Mouse (Mus musculus): Measurements from ENCODE around the gene Aimp2.

The Aimp2 gene

DNA sequence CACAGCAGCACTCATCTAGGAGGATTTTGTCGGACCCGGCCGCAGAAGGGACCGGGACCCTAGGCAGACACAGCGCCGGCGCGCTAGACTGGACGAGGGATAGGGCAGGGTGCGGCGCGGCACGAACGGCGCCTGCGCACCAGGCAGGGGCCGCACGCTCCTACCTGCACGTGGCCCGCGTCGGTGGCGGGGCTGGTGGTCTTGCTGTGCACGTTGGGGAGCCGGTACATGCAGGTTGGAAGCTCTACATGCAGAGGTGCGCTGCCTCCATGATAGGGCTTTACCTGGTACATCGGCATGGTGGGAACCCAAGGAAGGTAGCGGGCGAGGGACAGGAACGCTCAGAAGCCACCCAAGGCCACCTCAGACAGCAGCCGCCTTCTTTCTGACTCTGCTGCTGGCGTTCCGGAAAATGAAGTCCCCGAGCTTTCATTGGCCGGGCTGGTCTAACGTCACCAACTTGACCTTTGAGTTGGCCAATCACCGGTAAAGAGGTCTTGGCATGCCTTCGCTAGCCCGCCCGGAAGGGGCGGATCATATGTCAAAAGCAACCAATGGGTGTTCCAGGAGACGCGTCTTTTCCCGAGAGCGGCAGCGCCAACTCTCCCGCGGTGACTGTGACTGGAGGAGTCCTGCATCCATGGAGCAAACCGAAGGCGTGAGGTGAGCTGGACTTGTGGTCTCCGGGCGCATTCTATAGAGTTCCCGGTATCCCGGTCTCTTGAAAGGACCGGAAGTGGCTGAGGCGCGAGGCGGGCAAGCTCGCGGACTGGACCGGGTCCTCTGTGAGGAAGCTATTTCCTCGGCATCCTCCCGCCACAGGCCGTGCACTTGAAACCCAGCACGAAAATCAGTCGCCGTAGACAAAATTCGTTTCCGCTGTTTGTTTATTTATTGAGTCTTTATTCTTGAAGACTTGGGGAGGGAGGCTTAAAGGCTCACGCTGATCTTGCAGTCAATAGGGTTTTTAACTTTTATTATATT, at the start of gene Aimp2, which contains the start of gene Pms2:
Aimp2 (minus strand) TSS at position 431 of the 984 bp plus-strand sequence.
Pms2 (plus strand) TSS at position 548 of the 984 bp plus-strand sequence.
- DNase-seq (ENCODE audit: low spot score in 2 of 2): peak; percentile 88 to 97

DNA sequence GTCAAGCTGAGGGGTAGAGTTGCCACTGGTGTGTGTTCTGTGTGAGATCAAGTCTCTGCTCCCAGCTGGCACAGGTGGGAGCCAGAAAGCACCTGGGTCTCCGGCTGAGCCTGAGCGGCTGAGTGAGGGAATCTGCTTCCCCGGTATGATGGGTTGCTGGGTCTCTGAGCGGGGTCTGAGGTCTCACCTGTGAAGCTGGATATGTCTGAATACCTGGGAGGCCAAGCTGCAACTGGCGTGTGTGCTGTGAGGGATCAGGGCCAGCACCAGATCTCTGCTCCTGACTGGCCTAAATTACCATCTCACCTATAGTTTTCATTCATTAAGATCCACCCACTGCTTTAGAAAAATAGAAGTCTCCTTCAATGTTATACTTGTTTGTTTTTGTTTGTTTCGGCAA, 47.5 kb upstream of the Aimp2 start:
- DNase-seq (ENCODE audit: low spot score in 2 of 2): no peak

DNA sequence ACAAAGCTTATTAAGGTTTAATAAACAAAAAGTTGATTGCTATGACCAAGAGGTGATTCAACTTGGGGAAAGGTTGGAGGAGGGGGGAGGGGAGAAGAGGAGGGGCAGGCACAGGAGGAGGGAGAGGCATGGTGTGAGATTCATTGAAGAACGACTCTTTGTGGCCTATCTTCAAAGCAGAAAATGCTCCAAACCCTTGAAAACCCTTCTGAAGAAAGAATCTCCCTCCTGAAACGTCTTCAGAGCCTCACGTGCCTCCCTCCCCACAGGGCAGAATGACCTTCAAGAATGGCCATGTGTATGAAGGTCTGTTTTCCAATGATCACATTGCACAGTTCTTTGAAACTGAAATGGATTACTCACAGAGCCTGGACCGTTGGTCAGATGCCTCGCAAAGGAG, 40.4 kb upstream of the Aimp2 start:
- DNase-seq (ENCODE audit: low spot score in 2 of 2): no peak

- DNase-seq (ENCODE audit: low spot score in 2 of 2): no peak
These were observed 38.7 kb upstream of the Aimp2 start for GRCm38 (mm10) chr5:143948361-143948760.

DNA sequence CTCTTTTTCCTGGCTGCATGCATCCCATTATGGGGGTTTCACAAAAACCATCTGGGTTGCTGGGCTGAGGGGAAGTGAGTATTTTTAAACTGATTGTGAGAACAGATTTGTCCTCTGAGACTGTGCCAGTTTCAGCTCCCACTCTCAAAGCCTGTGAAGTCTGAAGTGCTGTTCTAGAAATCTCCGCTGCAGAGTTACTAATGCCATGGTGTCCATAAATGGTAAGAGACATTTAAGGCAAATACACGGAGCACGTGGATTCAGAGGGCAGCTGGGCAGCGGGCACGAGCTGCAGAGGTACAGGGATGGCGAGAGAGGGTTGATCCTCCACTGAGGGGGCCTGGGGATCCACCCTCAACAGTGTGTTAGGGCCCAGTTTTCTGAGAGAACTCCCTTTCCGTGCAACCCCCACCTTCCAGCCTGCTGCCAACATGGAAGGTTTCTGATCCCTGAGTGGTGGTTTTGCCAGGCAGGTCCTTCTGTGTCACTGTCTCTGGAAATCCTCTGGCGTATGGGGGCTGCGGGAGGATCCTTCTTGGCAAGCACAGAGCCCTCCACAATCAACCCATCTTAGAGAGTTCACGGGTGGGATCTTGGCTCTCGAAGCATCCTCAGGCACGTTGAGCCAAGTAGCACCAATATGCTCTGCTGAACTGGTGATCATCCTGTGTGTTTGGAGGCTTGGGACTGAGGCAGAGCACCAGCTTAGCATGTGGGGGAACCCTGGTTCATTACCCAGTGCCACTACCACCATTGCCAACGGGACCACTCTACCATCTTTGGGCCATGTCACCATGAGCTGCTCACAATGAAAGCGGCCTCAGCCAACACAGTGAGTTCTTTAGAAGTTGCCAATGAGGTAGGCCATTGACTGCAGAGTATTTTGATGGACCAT, 33.8 kb upstream of the Aimp2 start:
- DNase-seq (ENCODE audit: low spot score in 2 of 2): no peak

- no peak for DNase-seq (ENCODE audit: low spot score in 2 of 2)
These were observed 31.9 kb upstream of the Aimp2 start for GRCm38 (mm10) chr5:143941588-143941987.

DNA sequence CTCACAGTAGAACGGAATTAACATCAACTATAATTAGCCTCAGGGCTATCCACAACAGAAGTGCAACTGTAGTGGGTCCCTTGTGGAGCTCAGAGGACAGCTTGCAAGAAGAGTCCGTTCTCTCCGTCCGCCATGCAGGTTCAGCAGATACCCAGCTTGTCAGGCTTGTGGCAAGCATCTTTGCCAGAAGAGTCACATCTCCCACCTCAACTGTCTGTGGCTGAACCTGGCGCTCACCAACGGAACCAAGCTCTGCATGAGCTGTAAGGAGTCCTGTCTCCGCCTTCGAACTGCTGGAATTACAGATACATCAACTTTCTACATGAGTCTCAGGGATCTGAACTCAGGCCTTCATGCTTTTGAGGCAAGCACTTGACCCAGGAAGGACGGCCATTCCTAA, 26.5 kb upstream of the Aimp2 start:
- no peak for DNase-seq (ENCODE audit: low spot score in 2 of 2)

GRCm38 (mm10) chr5:143933875-143934274, 24.2 kb upstream of the Aimp2 start:
- DNase-seq (ENCODE audit: low spot score in 2 of 2): no peak

DNA sequence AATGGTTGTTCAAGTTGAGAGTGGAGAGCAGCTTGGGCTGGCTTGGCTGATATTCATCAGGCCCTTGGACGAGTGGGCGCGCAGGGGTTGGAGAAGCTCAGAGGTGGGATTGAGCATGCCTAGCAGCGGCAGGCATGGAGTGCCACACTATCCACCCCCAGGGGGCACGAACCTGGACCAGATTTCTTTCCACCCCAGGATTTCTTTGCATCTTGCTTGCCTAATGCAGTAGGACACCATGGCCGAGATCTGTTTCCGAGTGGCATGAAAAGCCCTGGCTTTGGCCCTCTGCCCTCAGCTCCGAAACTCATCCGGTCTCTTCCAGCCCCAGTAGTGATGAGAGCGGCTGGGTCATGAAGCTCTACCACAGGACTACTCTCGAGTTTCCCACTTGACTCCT, 23.8 kb upstream of the Aimp2 start:
- DNase-seq (ENCODE audit: low spot score in 2 of 2): no peak

GRCm38 (mm10) chr5:143932831-143933230, 23.2 kb upstream of the Aimp2 start, which contains the start of gene Rsph10b:
TSS of gene Rsph10b (plus strand) at chr5:143933035.
- no peak for DNase-seq (ENCODE audit: low spot score in 2 of 2)

GRCm38 (mm10) chr5:143931863-143932580, 22.4 kb upstream of the Aimp2 start:
- no peak for DNase-seq (ENCODE audit: low spot score in 2 of 2)

DNA sequence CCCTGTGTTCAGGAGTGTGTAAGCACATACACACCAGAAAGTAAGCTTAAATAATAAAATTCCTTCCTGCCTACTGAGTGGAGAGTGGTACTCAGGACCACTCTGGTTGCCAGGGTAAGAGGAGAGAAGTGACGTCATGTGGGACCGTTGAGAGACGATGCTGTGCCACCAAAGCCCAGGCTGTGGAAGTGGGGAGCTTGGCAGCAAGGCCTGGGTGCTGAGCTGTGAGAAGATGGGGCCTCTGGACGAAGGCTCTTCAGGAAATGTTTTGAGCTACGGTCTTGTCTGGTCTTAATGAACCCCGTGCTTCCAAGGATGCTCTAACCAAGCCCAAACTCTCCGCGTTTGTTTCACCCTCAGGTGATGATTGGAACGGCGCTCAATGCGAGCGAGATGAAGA, 21.0 kb upstream of the Aimp2 start:
- no peak for DNase-seq (ENCODE audit: low spot score in 2 of 2)

GRCm38 (mm10) chr5:143929291-143929690, 19.6 kb upstream of the Aimp2 start:
- DNase-seq (ENCODE audit: low spot score in 2 of 2): no peak

- DNase-seq (ENCODE audit: low spot score in 2 of 2): no peak
These were observed 18.2 kb upstream of the Aimp2 start, which contains the start of gene Gm42421 for GRCm38 (mm10) chr5:143927875-143928274. TSS of gene Gm42421 (plus strand) at chr5:143928175.

- DNase-seq (ENCODE audit: low spot score in 2 of 2): no peak
These were observed 15.3 kb upstream of the Aimp2 start for GRCm38 (mm10) chr5:143924781-143925452.

DNA sequence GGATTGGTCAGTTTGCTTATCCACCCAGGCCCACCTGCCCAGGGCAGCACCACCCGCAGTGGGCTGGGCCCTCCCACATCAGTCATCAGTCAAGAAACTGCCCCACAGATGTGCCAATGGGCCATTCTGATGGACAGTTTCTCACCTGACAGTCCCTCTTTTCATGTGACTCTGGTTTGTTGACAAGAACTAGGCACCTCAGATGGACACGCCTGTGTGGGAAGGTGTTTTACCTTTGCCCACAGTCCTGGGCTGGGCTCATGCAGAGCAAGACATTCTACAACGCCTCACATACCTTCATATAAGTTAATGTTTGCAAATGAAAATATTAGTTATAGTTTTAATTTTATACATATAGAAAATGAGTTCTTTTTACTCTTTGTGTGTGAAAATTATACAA, 8.5 kb upstream of the Aimp2 start:
- no peak for DNase-seq (ENCODE audit: low spot score in 2 of 2)

DNA sequence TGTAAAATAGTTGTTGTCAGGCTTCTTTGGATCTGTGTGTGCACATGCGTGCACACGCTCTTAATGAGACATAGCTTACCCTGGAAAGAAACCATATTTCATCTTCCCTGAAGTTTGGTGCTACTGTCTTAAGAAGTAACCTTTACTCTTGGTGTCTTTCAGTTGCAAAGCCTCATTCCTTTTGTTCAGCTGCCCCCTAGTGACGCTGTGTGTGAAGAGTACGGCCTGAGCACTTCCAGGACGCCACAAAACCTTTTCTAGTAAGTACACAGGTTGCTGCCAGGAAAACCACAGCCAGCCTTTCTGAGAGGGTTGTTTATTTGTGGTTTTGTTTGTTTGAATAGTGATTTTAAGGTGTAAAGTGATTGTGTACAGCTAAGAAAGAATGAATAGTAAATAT, 7.8 kb upstream of the Aimp2 start:
- DNase-seq (ENCODE audit: low spot score in 2 of 2): peak; percentile 38 to 42

GRCm38 (mm10) chr5:143916221-143916620, 6.6 kb upstream of the Aimp2 start:
- DNase-seq (ENCODE audit: low spot score in 2 of 2): no peak

GRCm38 (mm10) chr5:143908926-143909325, 721 bp downstream of the Aimp2 start:
- DNase-seq (ENCODE audit: low spot score in 2 of 2): no peak

GRCm38 (mm10) chr5:143906429-143906828, 3.2 kb downstream of the Aimp2 start:
- DNase-seq (ENCODE audit: low spot score in 2 of 2): no peak

GRCm38 (mm10) chr5:143903813-143904212, 5.8 kb downstream of the Aimp2 start:
- no peak for DNase-seq (ENCODE audit: low spot score in 2 of 2)

Data from urinary bladder, adult 18-20 months (tissue).